Mouse (Mus musculus): Measurements from ENCODE around the gene Vps11. TPM values are rescaled to one million over a fixed set of nuclear protein-coding genes. Genes with fewer than 3 reads are reported as not detected.

Gene Vps11
- polyA plus RNA-seq, 2 experiments = 9.7 to 11.5 TPM

DNA sequence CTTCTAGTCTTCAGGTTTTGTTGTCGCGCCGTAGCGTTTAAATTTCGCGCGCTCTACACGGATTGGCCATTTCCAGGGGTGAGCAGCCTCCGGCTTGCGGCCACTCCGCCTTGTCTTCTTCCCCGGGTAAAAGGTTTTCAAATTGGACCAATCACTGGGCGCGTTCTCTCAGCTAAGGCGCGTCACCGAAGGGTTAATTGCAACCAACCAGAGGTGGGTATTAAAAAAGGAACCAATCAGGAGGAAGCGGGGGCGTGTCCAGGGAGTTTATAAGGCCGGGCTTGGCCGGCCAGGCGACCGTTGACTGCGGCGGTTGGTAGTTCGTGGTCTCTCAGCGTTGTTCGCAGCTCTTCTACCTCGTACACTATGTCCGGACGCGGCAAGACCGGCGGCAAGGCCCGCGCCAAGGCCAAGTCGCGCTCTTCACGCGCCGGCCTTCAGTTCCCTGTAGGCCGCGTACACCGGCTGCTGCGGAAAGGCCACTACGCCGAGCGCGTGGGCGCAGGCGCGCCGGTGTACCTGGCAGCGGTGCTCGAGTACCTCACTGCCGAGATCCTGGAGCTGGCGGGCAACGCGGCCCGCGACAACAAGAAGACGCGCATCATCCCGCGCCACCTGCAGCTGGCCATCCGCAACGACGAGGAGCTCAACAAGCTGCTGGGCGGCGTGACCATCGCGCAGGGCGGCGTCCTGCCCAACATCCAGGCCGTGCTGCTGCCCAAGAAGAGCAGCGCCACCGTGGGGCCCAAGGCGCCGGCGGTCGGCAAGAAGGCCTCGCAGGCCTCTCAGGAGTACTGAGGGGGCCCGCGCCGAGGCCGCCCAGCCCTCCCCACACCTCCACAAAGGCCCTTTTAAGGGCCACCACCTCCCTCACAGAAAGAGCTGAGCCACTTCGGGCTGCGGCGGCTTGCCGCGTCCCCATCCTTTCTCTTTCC, 26.8 kb downstream of the Vps11 start, which contains the start of gene H2afx:
Gene H2afx (plus strand): TSS at position 299 of the 935 bp plus-strand sequence.
- Histone ChIP-seq H3K27me3 (ENCODE audit: control insufficient read depth, insufficient read depth, low read length) (no peaks in the 10 kb centered on the region), H3K4me3 (ENCODE audit: insufficient read depth in 1 of 2, low read depth in 2 of 2, low read length in 2 of 2) (peak within 1 kb of the TSS; percentile 95 to 97), H3K27ac (peak within 1 kb of the TSS; percentile 97), H3K4me1 (replicated peaks; ENCODE audit: control insufficient read depth in 2 of 2, insufficient read depth in 2 of 2, low read length in 1 of 2) (peaks cover 13 to 14% of the 10 kb centered on the region in 2 experiments), H3K36me3 (replicated peaks; ENCODE audit: control insufficient read depth, insufficient read depth, low read depth) (peaks cover 73% of the 10 kb centered on the region), H3K9ac (replicated peaks) (peak within 1 kb of the TSS; percentile 99), H3K9me3 (ENCODE audit: control insufficient read depth, low read length) (no peaks in the 10 kb centered on the region), H3K4me2 (ENCODE audit: low read depth) (peak within 1 kb of the TSS; percentile 98)
- WGBS (ENCODE audit: insufficient replicate concordance) = under 1% methylated on average over 88 of the region's 91 CpGs
- ATAC-seq (ENCODE audit: insufficient read depth) (peak; percentile 84), DNase-seq (ENCODE audit: low read depth in 3 of 3, low spot score in 3 of 3) (peak; percentile 100)
- TF ChIP-seq CTCF (IDR thresholded peaks at IDR 0.05; ENCODE audit: low read depth) (peak; percentile 64), EP300 (IDR thresholded peaks at IDR 0.05; ENCODE audit: low read depth) (peak; percentile 79)

DNA sequence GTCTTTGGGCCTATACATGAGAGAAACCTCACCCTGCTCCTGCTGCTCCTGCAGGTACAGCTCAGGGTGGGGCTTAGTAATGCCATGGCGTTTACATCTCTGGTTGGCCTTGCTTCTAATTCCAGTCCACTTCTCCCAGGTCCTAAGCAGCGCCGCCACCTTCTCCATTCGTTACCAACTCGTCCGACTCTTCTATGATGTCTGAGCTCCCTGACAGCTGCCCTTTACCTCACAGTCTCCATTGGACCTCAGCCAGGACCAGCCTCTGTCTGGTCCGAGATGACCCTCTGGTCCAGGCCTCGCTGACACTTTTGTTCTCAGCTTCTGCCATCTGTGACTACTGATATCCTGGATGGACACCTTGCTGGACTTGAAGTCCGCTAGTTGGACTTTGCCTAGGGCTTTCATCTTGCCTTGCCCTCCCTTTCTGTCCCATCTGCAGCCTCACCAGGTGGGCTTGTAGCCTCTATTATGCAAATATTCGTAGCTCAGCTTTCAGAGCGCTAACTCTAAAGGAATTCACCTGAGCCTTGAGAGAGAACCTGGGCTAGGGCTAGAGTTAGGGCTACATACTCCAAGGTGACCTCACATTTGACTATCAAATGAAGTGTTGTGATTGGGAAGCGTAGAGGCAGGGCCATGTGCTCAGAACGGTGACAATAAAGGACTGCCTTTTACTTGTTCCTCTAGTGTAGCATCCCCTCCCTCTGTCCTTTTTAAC, 28.4 kb downstream of the Vps11 start:
- H3K4me3 ChIP-seq (ENCODE audit: insufficient read depth in 1 of 2, low read depth in 2 of 2, low read length in 2 of 2) = peak overlapping the region in 1 of 2 experiments; percentile 53; a peak in 3 of 4 replicates
- no peaks in the 10 kb centered on the region for H3K27me3 ChIP-seq (ENCODE audit: control insufficient read depth, insufficient read depth, low read length)
- H3K4me1 ChIP-seq (replicated peaks; ENCODE audit: control insufficient read depth in 2 of 2, insufficient read depth in 2 of 2, low read length in 1 of 2) = peaks cover 13 to 15% of the 10 kb centered on the region in 2 experiments
- H3K27ac ChIP-seq = peak overlapping the region; percentile 91
- ATAC-seq (ENCODE audit: insufficient read depth) (no peak), DNase-seq (ENCODE audit: low read depth in 3 of 3, low spot score in 3 of 3) (no peak)
- H3K9me3 ChIP-seq (ENCODE audit: control insufficient read depth, low read length) = no peaks in the 10 kb centered on the region
- TF ChIP-seq EP300 (IDR thresholded peaks at IDR 0.05; ENCODE audit: low read depth) = no peak
- TF ChIP-seq CTCF (IDR thresholded peaks at IDR 0.05; ENCODE audit: low read depth) = no peak
- H3K4me2 ChIP-seq (ENCODE audit: low read depth) = peak overlapping the region; percentile 69
- WGBS (ENCODE audit: insufficient replicate concordance) = 93% methylated on average over 13 of the region's 13 CpGs
- peaks cover 63% of the 10 kb centered on the region for H3K36me3 ChIP-seq (replicated peaks; ENCODE audit: control insufficient read depth, insufficient read depth, low read depth)
- peak overlapping the region; percentile 74 for H3K9ac ChIP-seq (replicated peaks)

DNA sequence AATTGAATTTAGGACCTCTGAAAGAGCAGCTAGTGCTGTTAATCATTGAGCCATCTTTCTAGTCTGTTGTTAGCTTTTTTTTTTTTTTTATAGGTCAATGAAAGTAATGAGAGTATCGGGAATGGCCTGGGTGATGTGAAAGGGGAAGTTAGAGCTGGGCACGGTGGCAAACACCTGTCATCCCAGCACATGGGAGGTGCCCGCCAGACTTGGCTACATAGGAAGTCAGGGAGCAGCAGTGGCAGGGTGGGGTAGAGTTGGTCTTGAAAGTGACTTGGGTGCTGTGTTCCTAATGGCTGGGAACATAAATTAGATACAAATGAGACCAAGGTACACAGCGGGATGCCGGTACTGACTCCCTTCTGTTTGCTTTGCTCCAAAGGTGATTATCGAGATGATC, 30.7 kb downstream of the Vps11 start:
- TF ChIP-seq CTCF (IDR thresholded peaks at IDR 0.05; ENCODE audit: low read depth) (no peak), EP300 (IDR thresholded peaks at IDR 0.05; ENCODE audit: low read depth) (no peak)
- Histone ChIP-seq H3K9me3 (ENCODE audit: control insufficient read depth, low read length) (no peaks in the 10 kb centered on the region), H3K27ac (no peak overlapping the region), H3K9ac (replicated peaks) (no peak overlapping the region), H3K36me3 (replicated peaks; ENCODE audit: control insufficient read depth, insufficient read depth, low read depth) (peaks cover 42% of the 10 kb centered on the region), H3K4me2 (ENCODE audit: low read depth) (no peak overlapping the region), H3K27me3 (ENCODE audit: control insufficient read depth, insufficient read depth, low read length) (no peaks in the 10 kb centered on the region), H3K4me1 (replicated peaks; ENCODE audit: control insufficient read depth in 2 of 2, insufficient read depth in 2 of 2, low read length in 1 of 2) (peaks cover 20 to 24% of the 10 kb centered on the region in 2 experiments), H3K4me3 (ENCODE audit: insufficient read depth in 1 of 2, low read depth in 2 of 2, low read length in 2 of 2) (no peak overlapping the region)
- DNase-seq (ENCODE audit: low read depth in 3 of 3, low spot score in 3 of 3) (no peak), ATAC-seq (ENCODE audit: insufficient read depth) (no peak)
- 84% methylated on average over 6 of the region's 6 CpGs for whole genome bisulfite sequencing (ENCODE audit: insufficient replicate concordance)

DNA sequence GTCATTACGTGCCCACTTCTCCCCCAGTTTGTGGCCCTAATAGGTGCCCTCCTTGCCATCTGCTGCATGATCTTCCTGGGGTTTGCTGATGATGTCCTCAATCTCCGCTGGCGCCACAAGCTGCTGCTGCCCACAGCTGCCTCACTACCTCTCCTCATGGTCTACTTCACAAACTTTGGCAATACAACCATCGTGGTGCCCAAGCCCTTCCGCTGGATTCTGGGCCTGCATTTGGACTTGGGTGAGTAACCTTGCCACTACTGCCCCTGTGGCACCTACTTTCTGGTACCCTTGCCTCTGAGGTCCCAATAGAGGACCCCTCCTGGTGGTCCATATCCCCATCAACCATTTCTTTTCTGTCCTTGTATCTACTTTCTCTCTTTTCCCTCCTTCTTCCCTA, 33.5 kb downstream of the Vps11 start:
- peaks cover 26% of the 10 kb centered on the region for H3K36me3 ChIP-seq (replicated peaks; ENCODE audit: control insufficient read depth, insufficient read depth, low read depth)
- 87% methylated on average over 5 of the region's 5 CpGs for WGBS (ENCODE audit: insufficient replicate concordance)
- H3K4me2 ChIP-seq (ENCODE audit: low read depth) = peak overlapping the region; percentile 95
- DNase-seq (ENCODE audit: low read depth in 3 of 3, low spot score in 3 of 3) (no peak), ATAC-seq (ENCODE audit: insufficient read depth) (no peak)
- H3K4me1 ChIP-seq (replicated peaks; ENCODE audit: control insufficient read depth in 2 of 2, insufficient read depth in 2 of 2, low read length in 1 of 2) = peaks cover 11 to 14% of the 10 kb centered on the region in 2 experiments; a peak in 3 of 4 replicates
- no peaks in the 10 kb centered on the region for H3K27me3 ChIP-seq (ENCODE audit: control insufficient read depth, insufficient read depth, low read length)
- H3K9ac ChIP-seq (replicated peaks) = peak overlapping the region; percentile 78
- peak overlapping the region; percentile 64 to 83 for H3K4me3 ChIP-seq (ENCODE audit: insufficient read depth in 1 of 2, low read depth in 2 of 2, low read length in 2 of 2)
- no peaks in the 10 kb centered on the region for H3K9me3 ChIP-seq (ENCODE audit: control insufficient read depth, low read length)
- H3K27ac ChIP-seq = no peak overlapping the region
- no peak for TF ChIP-seq EP300 (IDR thresholded peaks at IDR 0.05; ENCODE audit: low read depth)
- no peak for TF ChIP-seq CTCF (IDR thresholded peaks at IDR 0.05; ENCODE audit: low read depth)
